9 mouse cellular contexts compared by ENCODE assay signal in genomic region chr8:94205736-94206135, GRCm38 (mm10). TPM values are rescaled to one million over a fixed set of nuclear protein-coding genes. Genes with fewer than 3 reads are reported as not detected.
A peak's percentile ranks its signal among the peaks of the same experiment; 100 is the strongest.
DNase-seq lines count a peak whose midpoint lies in the region; ATAC-seq and TF ChIP-seq lines count a peak whose summit lies in the region.
"Had no signal": no experiment of that assay in that cellular context is flagged by ENCODE, and none has a peak within 500 bp of the region (broad histone marks: within the 10 kb centered on the region; RNA-seq: fewer than 3 reads in every experiment).

No protein-coding gene starts in this region.

- H3K4me2 ChIP-seq in heart, embryonic 14.5 days (ENCODE audit: low read length): no peak overlapping the region
- H3K4me2 ChIP-seq: embryonic facial prominence, embryonic 12.5 days had no signal

- H3K27ac ChIP-seq in layer of hippocampus, adult 2 months: 0 out of 2 replicates have a peak overlapping the region, but pooled peaks have one; percentile 18
- H3K27ac ChIP-seq in heart, embryonic 14.5 days (replicated peaks in 1 of 2; ENCODE audit: control insufficient read depth in 1 of 2, insufficient read depth in 1 of 2, low read depth in 2 of 2, low read length in 2 of 2): no peak overlapping the region
- no peak overlapping the region for H3K27ac ChIP-seq in spleen, adult 2 months (ENCODE audit: insufficient read depth, low read length)
- H3K27ac ChIP-seq: embryonic facial prominence, embryonic 12.5 days had no signal

- peaks cover 6 to 11% of the 10 kb centered on the region in 2 experiments; a peak in 3 of 4 replicates for H3K4me1 ChIP-seq in heart, embryonic 14.5 days (ENCODE audit: control insufficient read depth in 2 of 2, insufficient read depth in 2 of 2, low read length in 2 of 2)
- H3K4me1 ChIP-seq in spleen, adult 2 months (ENCODE audit: control insufficient read depth, insufficient read depth, insufficient read length): no peaks in the 10 kb centered on the region

- TF ChIP-seq POLR2A in spleen, adult 2 months (IDR thresholded peaks at IDR 0.05; ENCODE audit: low read depth, low read length): no peak

- H3K27me3 ChIP-seq in heart, embryonic 14.5 days (ENCODE audit: control insufficient read depth, insufficient read depth, low read length): no peaks in the 10 kb centered on the region
- H3K27me3 ChIP-seq in spleen, adult 2 months (ENCODE audit: control insufficient read depth, insufficient read depth, low read length): no peaks in the 10 kb centered on the region

- H3K4me3 ChIP-seq in layer of hippocampus, adult 2 months: no peak overlapping the region
- H3K4me3 ChIP-seq in heart, embryonic 14.5 days (ENCODE audit: control insufficient read depth in 1 of 2, insufficient read depth in 1 of 2, low read depth in 1 of 2, low read length in 2 of 2): no peak overlapping the region
- H3K4me3 ChIP-seq in spleen, adult 2 months (ENCODE audit: extremely low read depth, insufficient read depth, insufficient read length): no peak overlapping the region
- H3K4me3 ChIP-seq: embryonic facial prominence, embryonic 12.5 days had no signal

- peak; percentile 93 for TF ChIP-seq CTCF in layer of hippocampus, adult 2 months (conservative IDR thresholded peaks at IDR 0.05)
- TF ChIP-seq CTCF in spleen, adult 2 months (IDR thresholded peaks at IDR 0.05; ENCODE audit: extremely low read depth, insufficient read depth, insufficient read length, insufficient replicate concordance): peak; percentile 67; the same call in 1 of the 2 replicates

- peak in 1 of 2 experiments; percentile 73 for DNase-seq in layer of hippocampus, adult 2 months (ENCODE audit: low spot score in 2 of 2)
- DNase-seq in layer of hippocampus, adult 9-11 months: no peak
- DNase-seq in adrenal gland, adult 8-10 months: peak; percentile 53
- DNase-seq in embryo, embryonic 10.5 days (ENCODE audit: low spot score): peak; percentile 93
- DNase-seq in layer of hippocampus, postnatal 10 days (ENCODE audit: low spot score in 2 of 2): peak; percentile 75 to 77
- DNase-seq in spleen, adult 2 months (ENCODE audit: low read depth in 1 of 2, low spot score in 2 of 2): peak in 1 of 2 experiments; percentile 49

- 0 out of 2 replicates have a peak, but pooled peaks have one; percentile 15 for ATAC-seq in heart, embryonic 14.5 days (ENCODE audit: insufficient number of reproducible peaks, insufficient read depth, low FRiP score, low read depth)
- peak; percentile 100 for ATAC-seq in megakaryocyte progenitor cell, adult 5-6 weeks (replicated peaks; ENCODE audit: poor library complexity)

- no peaks in the 10 kb centered on the region for H3K36me3 ChIP-seq in heart, embryonic 14.5 days (ENCODE audit: control insufficient read depth, insufficient read depth, low read length)
- H3K36me3 ChIP-seq in spleen, adult 2 months (ENCODE audit: control insufficient read depth, insufficient read depth, low read length): no peaks in the 10 kb centered on the region
- H3K36me3 ChIP-seq: embryonic facial prominence, embryonic 12.5 days had no signal

- 15% methylated on average over 5 of the region's 5 CpGs for WGBS in heart, embryonic 14.5 days
- WGBS in spleen, adult 2 months: 20% methylated on average over 5 of the region's 5 CpGs

- H3K9me3 ChIP-seq in heart, embryonic 14.5 days (ENCODE audit: control insufficient read depth, low read length): no peaks in the 10 kb centered on the region
- H3K9me3 ChIP-seq: embryonic facial prominence, embryonic 12.5 days had no signal

- H3K9ac ChIP-seq in heart, embryonic 14.5 days (ENCODE audit: low read length): no peak overlapping the region
- H3K9ac ChIP-seq: embryonic facial prominence, embryonic 12.5 days had no signal

RNA-seq across cellular contexts. Expression of gene Nup93, which starts 8.6 kb away (rescaled TPM):
- total RNA-seq in layer of hippocampus, adult 2 months (2021): 10 to 100 TPM; 62.9 to 66.3 TPM
- 10 to 100 TPM; 14.4 to 19.4 (median 17.0) TPM for total RNA-seq in adrenal gland, adult 8-10 months (2022)
- polyA plus RNA-seq in heart, embryonic 14.5 days (2014; fragmentation: Nextera tagmentation; extraction: Ambion mirVana): 56.9 and 59.4 TPM in 2 replicates
- 10 to 100 TPM; 53.0 to 53.9 TPM for total RNA-seq in layer of hippocampus, postnatal 10 days (2021)
- 26.7 and 32.4 TPM in 2 replicates for total RNA-seq in megakaryocyte progenitor cell, adult 5-6 weeks (2015)
- 36.3 and 46.1 TPM in 2 replicates for total RNA-seq in megakaryocyte progenitor cell, adult 5-6 weeks (2017)
- 12.8 and 13.2 TPM in 2 replicates for polyA plus RNA-seq in spleen, adult 2 months (2012; rRNA removed)

RNA-seq across cellular contexts. Expression of gene Mt1, which starts 26.9 kb away (rescaled TPM):
- 100 to 1,000 TPM; 636 to 650 TPM for total RNA-seq in layer of hippocampus, adult 2 months (2021)
- total RNA-seq in adrenal gland, adult 8-10 months (2022): 100 to 1,000 TPM; 179 to 332 (median 286) TPM
- 438 and 453 TPM in 2 replicates for polyA plus RNA-seq in heart, embryonic 14.5 days (2014; fragmentation: Nextera tagmentation; extraction: Ambion mirVana)
- 100 to 1,000 TPM; 223 to 273 TPM for total RNA-seq in layer of hippocampus, postnatal 10 days (2021)
- 232 and 285 TPM in 2 replicates for total RNA-seq in megakaryocyte progenitor cell, adult 5-6 weeks (2015)
- total RNA-seq in megakaryocyte progenitor cell, adult 5-6 weeks (2017): 321 and 389 TPM in 2 replicates
- polyA plus RNA-seq in spleen, adult 2 months (2012; rRNA removed): 325 and 535 TPM in 2 replicates

RNA-seq across cellular contexts. Expression of gene Mt2, which starts 33.3 kb away (rescaled TPM):
- 100 to 1,000 TPM; 545 to 546 TPM for total RNA-seq in layer of hippocampus, adult 2 months (2021)
- 100 to 1,000 TPM; 120 to 244 (median 215) TPM for total RNA-seq in adrenal gland, adult 8-10 months (2022)
- polyA plus RNA-seq in heart, embryonic 14.5 days (2014; fragmentation: Nextera tagmentation; extraction: Ambion mirVana): 37.5 and 38.6 TPM in 2 replicates
- 100 to 1,000 TPM; 187 to 290 TPM for total RNA-seq in layer of hippocampus, postnatal 10 days (2021)
- 24.5 and 53.6 TPM in 2 replicates for total RNA-seq in megakaryocyte progenitor cell, adult 5-6 weeks (2015)
- total RNA-seq in megakaryocyte progenitor cell, adult 5-6 weeks (2017): 35.6 and 47.5 TPM in 2 replicates
- 19.9 and 28.9 TPM in 2 replicates for polyA plus RNA-seq in spleen, adult 2 months (2012; rRNA removed)

RNA-seq across cellular contexts. Expression of gene Mt3, which starts 53.3 kb away (rescaled TPM):
- 1,000 to 10,000 TPM; 1,175 to 1,192 TPM for total RNA-seq in layer of hippocampus, adult 2 months (2021)
- total RNA-seq in adrenal gland, adult 8-10 months (2022): 10 to 100 TPM in 2 of 4 experiments, 1 to 10 TPM in 2; 7.4 to 11.2 (median 9.6) TPM
- 78.6 and 88.7 TPM in 2 replicates for polyA plus RNA-seq in heart, embryonic 14.5 days (2014; fragmentation: Nextera tagmentation; extraction: Ambion mirVana)
- 100 to 1,000 TPM; 758 to 903 TPM for total RNA-seq in layer of hippocampus, postnatal 10 days (2021)
- total RNA-seq in megakaryocyte progenitor cell, adult 5-6 weeks (2015): not detected in 2 replicates
- not detected in 2 replicates for total RNA-seq in megakaryocyte progenitor cell, adult 5-6 weeks (2017)
- not detected in 2 replicates for polyA plus RNA-seq in spleen, adult 2 months (2012; rRNA removed)
